Mouse (Mus musculus) myocyte (in vitro differentiated cells): ENCODE measurements around the gene Gsdme. TPM values are rescaled to one million over a fixed set of nuclear protein-coding genes. Genes with fewer than 3 reads are reported as not detected.

ENCODE experiments used
- H3K27me3 ChIP-seq: one replicate; pipeline ENCODE4 v1.6.1; 2011; ENCODE audit not compliant: control insufficient read depth, insufficient read depth, insufficient read length
- H3K36me3 ChIP-seq: one replicate; pipeline ENCODE4 v1.6.1; 2011; ENCODE audit not compliant: control insufficient read depth, insufficient read depth
- H3K4me2 ChIP-seq: one replicate; pipeline ENCODE4 v1.6.1; 2011; ENCODE audit warnings: low read depth, control low read depth
- H3K4me3 ChIP-seq: one replicate; pipeline ENCODE4 v1.5.1; 2011; ENCODE audit warnings: mild to moderate bottlenecking, control low read depth, moderate library complexity
- H3K79me2 ChIP-seq: one replicate; pipeline ENCODE4 v1.6.1; 2011; ENCODE audit not compliant: control insufficient read depth, insufficient read depth
- H3ac ChIP-seq: one replicate; pipeline ENCODE4 v1.6.1; 2011; ENCODE audit not compliant: control insufficient read depth, insufficient read length
- CEBPB ChIP-seq: IDR thresholded peaks from 2 replicates; pipeline ENCODE4 v1.6.1; 2011; ENCODE audit warnings: mild to moderate bottlenecking, moderate library complexity; ENCODE audit not compliant: poor library complexity, insufficient read depth, severe bottlenecking
- E2F4 ChIP-seq: IDR thresholded peaks from one replicate; pipeline ENCODE4 v1.6.1; 2011; ENCODE audit warnings: mild to moderate bottlenecking, control low read depth, moderate library complexity; ENCODE audit not compliant: insufficient read depth
- MAX ChIP-seq: IDR thresholded peaks from one replicate; pipeline ENCODE4 v1.6.1; 2011; ENCODE audit warnings: low read depth, mild to moderate bottlenecking, control low read depth
- MYOD1 ChIP-seq, 3 experiments: IDR thresholded peaks; one replicate each; pipeline ENCODE4 v1.6.1; 2011; ENCODE audit warnings: control low read depth in 2 of 3, low read depth in 2 of 3, mild to moderate bottlenecking in 2 of 3, moderate library complexity in 1 of 3; ENCODE audit not compliant: insufficient read length in 2 of 3, control insufficient read depth in 1 of 3
- MYOG ChIP-seq, 3 experiments: IDR thresholded peaks; one replicate each; pipeline ENCODE4 v1.6.1; 2011; ENCODE audit warnings: control low read depth in 2 of 3, low read depth in 2 of 3, mild to moderate bottlenecking in 2 of 3; ENCODE audit not compliant: insufficient read length in 2 of 3, control insufficient read depth in 1 of 3, insufficient read depth in 1 of 3
- POLR2A ChIP-seq: IDR thresholded peaks from one replicate; pipeline ENCODE4 v1.6.1; 2011; ENCODE audit warnings: low read depth, mild to moderate bottlenecking, control low read depth, moderate library complexity; ENCODE audit not compliant: insufficient read length
- POLR2AphosphoS2 ChIP-seq: IDR thresholded peaks from one replicate; pipeline ENCODE4 v1.6.1; 2011; ENCODE audit warnings: low read depth, control low read depth; ENCODE audit not compliant: insufficient read length
- REST ChIP-seq: IDR thresholded peaks from one replicate; pipeline ENCODE4 v1.6.1; 2011; ENCODE audit warnings: mild to moderate bottlenecking, control low read depth, moderate library complexity; ENCODE audit not compliant: insufficient read depth, insufficient read length
- SRF ChIP-seq: IDR thresholded peaks from one replicate; pipeline ENCODE4 v1.6.1; 2011; ENCODE audit warnings: low read depth; ENCODE audit not compliant: control insufficient read depth, insufficient read length
- TCF12 ChIP-seq: IDR thresholded peaks from one replicate; pipeline ENCODE4 v1.6.1; 2011; ENCODE audit warnings: mild to moderate bottlenecking, control low read depth; ENCODE audit not compliant: poor library complexity, insufficient read depth, severe bottlenecking
- TCF3 ChIP-seq: IDR thresholded peaks from one replicate; pipeline ENCODE4 v1.6.1; 2011; ENCODE audit warnings: low read depth, control low read depth; ENCODE audit not compliant: insufficient read length
- USF1 ChIP-seq: IDR thresholded peaks from one replicate; pipeline ENCODE4 v1.6.1; 2011; ENCODE audit warnings: low read depth, mild to moderate bottlenecking, control low read depth, moderate library complexity
- polyA plus RNA-seq: library from polyadenylated mRNA; unstranded; fragments of >200 nt; fragmentation: generic; extraction: Trizol; gene quantifications from one replicate; pipeline ENCODE4 v1.2.1, GENCODE M21; 2012; ENCODE audit warnings: missing spikeins

Gsdme gene
- polyA plus RNA-seq, 1 experiment, result 4.7 TPM

DNA sequence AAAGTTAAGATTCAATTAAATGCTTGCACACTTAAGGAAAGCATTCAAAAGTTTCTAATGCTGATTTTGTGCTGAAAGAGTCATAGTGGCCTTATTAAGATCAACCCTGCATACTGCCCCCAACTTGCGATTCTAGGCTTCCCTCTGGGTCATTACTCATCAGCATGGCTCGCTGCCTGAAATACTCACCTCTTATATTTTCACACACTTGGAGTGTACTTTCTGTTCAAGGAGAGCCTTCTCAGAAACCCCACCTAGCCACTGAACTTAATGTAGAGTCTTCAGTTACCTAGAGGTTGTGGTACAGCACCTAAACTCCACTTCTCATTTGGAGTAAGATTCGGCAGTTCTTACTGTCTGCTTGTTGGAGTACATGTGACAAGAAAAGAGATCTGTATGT lies 72.1 kb downstream of the Gsdme start:
- no peak overlapping the region for H3ac ChIP-seq
- no peaks in the 10 kb centered on the region for H3K79me2 ChIP-seq
- TF ChIP-seq MYOD1 (IDR thresholded peaks at IDR 0.05; ENCODE audit: control insufficient read depth in 1 of 3, insufficient read length in 2 of 3, low read depth in 2 of 3) (no peak), TCF3 (no peak), USF1 (no peak), TCF12 (no peak), MYOG (IDR thresholded peaks at IDR 0.05; ENCODE audit: control insufficient read depth in 1 of 3, insufficient read depth in 1 of 3, insufficient read length in 2 of 3, low read depth in 2 of 3) (no peak), MAX (no peak), REST (no peak), POLR2AphosphoS2 (no peak), E2F4 (no peak), SRF (no peak), CEBPB (no peak)
- no peak overlapping the region for H3K4me2 ChIP-seq
- H3K27me3 ChIP-seq, result no peaks in the 10 kb centered on the region
- H3K36me3 ChIP-seq, result peaks cover 11% of the 10 kb centered on the region
- H3K4me3 ChIP-seq, result no peak overlapping the region

DNA sequence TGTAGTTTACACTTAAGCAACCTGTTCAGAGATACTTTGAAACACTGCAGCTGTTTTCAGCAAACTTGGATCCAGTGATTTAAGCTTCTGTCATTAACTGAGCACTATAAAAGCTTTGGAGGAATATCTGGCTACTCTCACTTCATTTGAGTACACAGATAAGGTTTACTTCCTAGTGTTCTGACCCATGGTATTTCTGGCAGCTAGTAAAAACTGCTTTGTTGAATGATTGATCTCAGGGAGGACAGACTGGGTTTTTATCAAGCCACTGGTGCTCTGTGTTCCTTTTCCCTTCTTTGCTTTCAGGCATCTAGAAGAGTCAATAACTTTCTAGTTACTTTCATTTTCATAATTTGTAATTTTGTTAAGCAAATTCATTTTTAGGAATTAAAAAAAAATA lies 74.3 kb downstream of the Gsdme start:
- Histone ChIP-seq H3K4me2 (no peak overlapping the region), H3K36me3 (peaks cover 11% of the 10 kb centered on the region), H3K4me3 (no peak overlapping the region), H3ac (no peak overlapping the region), H3K79me2 (no peaks in the 10 kb centered on the region), H3K27me3 (no peaks in the 10 kb centered on the region)
- no peak for TF ChIP-seq POLR2A
- no peak for TF ChIP-seq TCF3
- TF ChIP-seq POLR2AphosphoS2, result no peak
- TF ChIP-seq E2F4, result no peak
- no peak for TF ChIP-seq MAX
- TF ChIP-seq USF1, result no peak
- TF ChIP-seq TCF12, result no peak
- TF ChIP-seq MYOD1 (IDR thresholded peaks at IDR 0.05; ENCODE audit: control insufficient read depth in 1 of 3, insufficient read length in 2 of 3, low read depth in 2 of 3), result no peak
- TF ChIP-seq SRF, result no peak
- no peak for TF ChIP-seq MYOG (IDR thresholded peaks at IDR 0.05; ENCODE audit: control insufficient read depth in 1 of 3, insufficient read depth in 1 of 3, insufficient read length in 2 of 3, low read depth in 2 of 3)
- TF ChIP-seq CEBPB, result no peak
- no peak for TF ChIP-seq REST

DNA sequence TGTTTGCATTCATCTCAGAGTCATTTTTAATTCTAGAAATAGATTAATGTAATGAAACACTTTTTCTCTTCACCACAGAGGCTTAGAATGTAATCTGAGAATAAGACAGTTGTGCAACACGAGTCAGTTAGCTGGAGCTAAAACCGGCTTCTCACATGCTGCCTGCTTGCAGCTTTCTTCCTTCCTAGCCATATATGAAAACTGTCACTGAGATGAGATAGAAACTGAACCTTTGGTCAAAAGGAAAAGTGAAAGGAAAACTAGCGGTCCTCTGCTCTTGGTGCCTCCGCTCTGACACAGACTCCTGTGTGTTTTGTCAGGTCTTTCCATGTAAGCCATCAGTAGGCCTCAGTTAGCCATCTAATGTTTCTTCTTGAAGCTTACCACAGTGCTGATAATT lies 75.7 kb downstream of the Gsdme start:
- no peaks in the 10 kb centered on the region for H3K79me2 ChIP-seq
- peaks cover 11% of the 10 kb centered on the region for H3K36me3 ChIP-seq
- no peaks in the 10 kb centered on the region for H3K27me3 ChIP-seq
- H3ac ChIP-seq, result no peak overlapping the region
- TF ChIP-seq USF1 (no peak), E2F4 (no peak), TCF12 (no peak), CEBPB (peak; percentile 87), MAX (no peak), REST (no peak), MYOD1 (IDR thresholded peaks at IDR 0.05; ENCODE audit: control insufficient read depth in 1 of 3, insufficient read length in 2 of 3, low read depth in 2 of 3) (no peak), MYOG (IDR thresholded peaks at IDR 0.05; ENCODE audit: control insufficient read depth in 1 of 3, insufficient read depth in 1 of 3, insufficient read length in 2 of 3, low read depth in 2 of 3) (peak in 1 of 3 experiments; percentile 20), SRF (no peak), POLR2A (no peak), TCF3 (no peak)
- peak overlapping the region; percentile 69 for H3K4me2 ChIP-seq
- H3K4me3 ChIP-seq, result no peak overlapping the region

DNA sequence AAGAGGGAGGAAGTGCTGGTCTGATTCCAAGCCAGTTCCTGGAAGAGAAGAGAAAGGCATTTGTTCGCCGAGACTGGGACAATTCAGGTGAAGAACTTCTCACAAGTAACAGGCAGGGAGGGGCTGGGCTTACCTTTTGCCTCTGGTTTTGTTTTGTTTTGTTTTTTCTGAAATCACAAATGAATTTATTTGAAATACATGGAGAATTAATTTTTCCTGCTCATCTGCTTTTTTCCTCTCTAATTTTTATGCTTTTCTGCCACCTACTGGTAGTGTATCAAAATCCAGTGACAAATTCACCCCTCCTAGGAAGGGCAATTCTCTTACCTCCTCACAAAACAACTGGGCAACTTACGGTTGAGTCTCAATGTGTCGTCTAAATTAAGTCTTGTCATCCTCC lies 83.5 kb downstream of the Gsdme start:
- no peak for TF ChIP-seq MYOG (IDR thresholded peaks at IDR 0.05; ENCODE audit: control insufficient read depth in 1 of 3, insufficient read depth in 1 of 3, insufficient read length in 2 of 3, low read depth in 2 of 3)
- no peak for TF ChIP-seq POLR2AphosphoS2
- TF ChIP-seq POLR2A, result no peak
- TF ChIP-seq REST, result no peak
- no peak for TF ChIP-seq SRF
- no peak for TF ChIP-seq TCF3
- no peak for TF ChIP-seq CEBPB
- TF ChIP-seq MYOD1 (IDR thresholded peaks at IDR 0.05; ENCODE audit: control insufficient read depth in 1 of 3, insufficient read length in 2 of 3, low read depth in 2 of 3), result no peak
- no peak for TF ChIP-seq E2F4
- no peak for TF ChIP-seq MAX
- no peak overlapping the region for H3K4me2 ChIP-seq
- no peak overlapping the region for H3K4me3 ChIP-seq
- no peaks in the 10 kb centered on the region for H3K79me2 ChIP-seq
- H3ac ChIP-seq, result no peak overlapping the region
- no peaks in the 10 kb centered on the region for H3K27me3 ChIP-seq
- H3K36me3 ChIP-seq, result peaks cover 8% of the 10 kb centered on the region

DNA sequence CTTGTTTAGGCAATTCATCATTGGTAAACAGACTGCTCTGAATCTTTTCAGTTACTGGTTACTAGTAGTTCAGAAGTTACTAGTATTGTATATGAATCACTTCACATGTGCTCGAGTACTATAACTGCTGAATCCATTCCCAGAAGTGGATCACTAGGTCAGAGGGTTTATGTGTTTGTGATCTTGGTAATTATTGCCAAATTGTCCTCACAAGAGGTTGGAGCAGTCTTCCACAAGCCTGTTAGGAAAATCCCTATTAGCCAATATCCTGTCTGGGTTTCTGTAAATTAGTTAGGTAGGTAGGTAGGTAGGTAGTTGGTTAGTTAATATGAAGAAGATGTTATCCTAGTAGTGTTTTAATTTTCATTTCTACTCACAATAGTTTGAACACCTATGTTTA lies 87.9 kb downstream of the Gsdme start:
- H3K27me3 ChIP-seq, result no peaks in the 10 kb centered on the region
- H3K4me3 ChIP-seq, result no peak overlapping the region
- TF ChIP-seq TCF3 (no peak), MAX (no peak), SRF (no peak), E2F4 (no peak), REST (no peak), POLR2A (no peak), TCF12 (no peak), MYOG (IDR thresholded peaks at IDR 0.05; ENCODE audit: control insufficient read depth in 1 of 3, insufficient read depth in 1 of 3, insufficient read length in 2 of 3, low read depth in 2 of 3) (no peak), USF1 (no peak), POLR2AphosphoS2 (no peak), CEBPB (no peak), MYOD1 (IDR thresholded peaks at IDR 0.05; ENCODE audit: control insufficient read depth in 1 of 3, insufficient read length in 2 of 3, low read depth in 2 of 3) (no peak)
- H3K4me2 ChIP-seq, result no peak overlapping the region
- no peaks in the 10 kb centered on the region for H3K79me2 ChIP-seq
- H3ac ChIP-seq, result no peak overlapping the region
- H3K36me3 ChIP-seq, result peaks cover 7% of the 10 kb centered on the region
